Mouse (Mus musculus) neural tube, embryonic 12.5 days (tissue): ENCODE data around the gene Slc35a3. TPM values are rescaled to one million over a fixed set of nuclear protein-coding genes. Genes with fewer than 3 reads are reported as not detected.
A peak's percentile ranks its signal among the peaks of the same experiment; 100 is the strongest.
"Not testable (repeated sequence)": the region's sequence is repeated elsewhere in the genome, so short reads cannot be mapped to it uniquely, and the experiment has no call there.

Experiments
- ATAC-seq: fragments of 200-750 bp; cut with Nextera tagmentation; 2 replicates; pipeline ENCODE4 v1.8.0; 2017; ENCODE audit warnings: low read depth, mild to moderate bottlenecking, moderate TSS enrichment, moderate library complexity; ENCODE audit not compliant: low FRiP score
- H3K27ac ChIP-seq: fragments of 300-500 bp; sonication (generic); 2 replicates; pipeline ENCODE4 v1.5.1; 2016
- H3K27me3 ChIP-seq: fragments of 300-500 bp; sonication (generic); replicated peaks from 2 replicates; pipeline ENCODE4 v1.6.1; 2016; ENCODE audit warnings: mild to moderate bottlenecking
- H3K36me3 ChIP-seq: fragments of 300-500 bp; sonication (generic); 2 replicates; pipeline ENCODE4 v1.6.1; 2016; ENCODE audit warnings: mild to moderate bottlenecking
- H3K4me1 ChIP-seq: fragments of 300-500 bp; sonication (generic); 2 replicates; pipeline ENCODE4 v1.6.1; 2016
- H3K4me2 ChIP-seq: fragments of 300-500 bp; sonication (generic); replicated peaks from 2 replicates; pipeline ENCODE4 v1.6.1; 2016; ENCODE audit warnings: mild to moderate bottlenecking
- H3K4me3 ChIP-seq: fragments of 300-500 bp; sonication (generic); 2 replicates; pipeline ENCODE4 v1.5.1; 2016
- H3K9ac ChIP-seq: fragments of 300-500 bp; sonication (generic); 2 replicates; pipeline ENCODE4 v1.6.1; 2016; ENCODE audit warnings: mild to moderate bottlenecking
- H3K9me3 ChIP-seq: fragments of 300-500 bp; sonication (generic); 2 replicates; pipeline ENCODE4 v1.6.1; 2016; ENCODE audit warnings: mild to moderate bottlenecking
- WGBS: fragments of 180-500 bp; shearing (Covaris S2); methylation state at CpG from one replicate; pipeline ENCODE4 v1.1.7; 2016; 5-methylcytosine and 5-hydroxymethylcytosine counted together
- polyA plus RNA-seq: library from polyadenylated mRNA; unstranded; fragments of >200 nt; fragmentation: Nextera tagmentation; extraction: Ambion mirVana; gene quantifications from 2 replicates; pipeline ENCODE4 v1.2.1, GENCODE M21; 2016

Slc35a3 gene
- polyA plus RNA-seq, 1 experiment from 2014 or later = 9.1 TPM

DNA sequence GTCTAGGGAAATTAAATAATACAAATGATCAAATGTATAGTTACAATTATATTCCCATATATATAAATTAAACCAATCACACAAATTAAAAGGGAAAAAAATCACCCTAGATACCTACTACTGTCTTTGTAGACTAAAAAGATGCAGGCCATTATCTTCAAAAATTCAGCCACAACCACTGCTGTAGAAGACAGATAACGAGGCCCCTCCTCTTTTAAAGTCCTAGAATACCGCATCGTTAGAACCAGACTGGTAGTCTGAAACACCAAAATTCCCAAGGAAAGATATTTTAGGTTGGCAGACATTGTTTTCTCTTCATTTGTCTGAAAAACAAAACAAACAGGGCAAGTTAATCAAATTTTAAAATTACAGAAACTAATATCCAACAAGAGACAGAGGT is 18.3 kb downstream of the Slc35a3 start:
- Histone ChIP-seq H3K4me1 (no peaks in the 10 kb centered on the region), H3K4me2 (no peak overlapping the region), H3K9ac (no peak overlapping the region), H3K4me3 (no peak overlapping the region), H3K36me3 (peaks cover 3% of the 10 kb centered on the region; the same call in 1 of the 2 replicates), H3K27ac (no peak overlapping the region), H3K9me3 (no peaks in the 10 kb centered on the region), H3K27me3 (no peaks in the 10 kb centered on the region)
- 90% methylated on average over 3 of the region's 3 CpGs for WGBS
- ATAC-seq = no peak

DNA sequence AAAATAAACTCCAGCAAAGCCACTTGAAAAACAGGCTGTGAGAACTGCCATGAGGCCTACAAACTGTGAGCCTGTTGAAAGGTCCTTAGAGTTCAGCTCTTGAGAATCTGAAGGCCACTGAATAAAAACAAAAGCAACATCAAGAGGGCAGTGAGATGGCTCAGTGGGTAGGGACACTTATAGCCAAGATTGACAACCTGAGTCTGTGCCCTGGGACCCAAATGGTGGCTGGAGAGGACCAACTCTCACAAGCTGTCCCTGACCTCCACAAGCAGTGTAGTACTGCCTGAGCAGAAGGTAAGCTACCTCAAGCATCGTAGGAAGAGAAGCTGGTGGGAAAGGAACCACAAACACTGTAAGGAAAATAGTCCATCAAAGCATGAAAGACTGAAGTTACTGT is 31.5 kb downstream of the Slc35a3 start, which contains the start of gene Gm43191:
Gene Gm43191 (minus strand): TSS at position 101 of the 400 bp plus-strand sequence.
- Histone ChIP-seq H3K36me3 (no peaks in the 10 kb centered on the region; the same call in 1 of the 2 replicates), H3K4me1 (no peaks in the 10 kb centered on the region), H3K4me2 (no peak within 1 kb of the TSS), H3K27ac (no peak within 1 kb of the TSS), H3K9ac (no peak within 1 kb of the TSS), H3K4me3 (no peak within 1 kb of the TSS), H3K27me3 (no peaks in the 10 kb centered on the region), H3K9me3 (no peaks in the 10 kb centered on the region)
- no peak for ATAC-seq
- WGBS = 96% methylated on average over 1 of the region's 1 CpGs

DNA sequence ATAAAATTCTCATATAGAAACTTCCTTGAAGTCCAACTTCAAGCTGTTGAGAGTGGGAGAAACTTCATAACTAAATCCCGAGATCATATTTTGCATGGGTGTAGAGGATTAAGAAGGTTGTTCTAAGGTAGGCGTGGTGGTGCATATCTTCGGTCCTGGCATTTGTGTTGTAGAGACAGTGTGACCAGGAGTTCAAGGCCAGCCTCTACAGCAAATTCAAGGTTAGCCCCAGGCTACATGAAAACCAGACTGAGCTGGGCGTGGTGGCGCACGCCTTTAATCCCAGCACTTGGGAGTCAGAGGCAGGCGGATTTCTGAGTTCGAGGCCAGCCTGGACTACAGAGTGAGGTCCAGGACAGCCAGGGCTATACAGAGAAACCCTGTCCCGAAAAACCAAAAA is 48.4 kb downstream of the Slc35a3 start:
- H3K4me1 ChIP-seq, H3K4me2 ChIP-seq, H3K27me3 ChIP-seq, H3K27ac ChIP-seq, H3K9me3 ChIP-seq, H3K4me3 ChIP-seq, H3K36me3 ChIP-seq, H3K9ac ChIP-seq, ATAC-seq: not testable (repeated sequence)
- 94% methylated on average over 9 of the region's 9 CpGs for WGBS

DNA sequence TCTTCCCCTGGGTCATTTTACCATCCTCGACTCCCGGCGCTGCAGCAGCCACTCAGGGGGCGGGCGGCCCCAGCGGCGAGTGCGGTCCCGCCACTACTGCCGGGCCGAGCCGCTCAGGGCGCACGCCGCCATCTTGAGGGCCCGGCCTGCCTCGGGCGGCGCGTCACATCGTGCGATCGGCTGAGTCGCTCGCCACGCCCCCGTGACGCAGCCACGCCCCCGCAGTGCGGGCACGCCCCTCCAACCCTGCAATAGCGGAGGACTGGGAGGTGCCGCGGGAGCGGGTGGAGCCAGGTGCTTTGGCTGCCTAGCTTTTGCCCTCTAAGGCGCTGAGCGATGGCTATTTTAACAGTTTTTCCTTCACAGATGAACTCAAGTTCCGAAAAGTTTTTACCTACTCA is 50.2 kb downstream of the Slc35a3 start, which contains the start of gene Mfsd14a:
Gene Mfsd14a (minus strand): TSS at position 215 of the 401 bp plus-strand sequence.
- Histone ChIP-seq H3K9ac (peak within 1 kb of the TSS; percentile 98), H3K4me2 (peak within 1 kb of the TSS; percentile 77), H3K9me3 (no peaks in the 10 kb centered on the region), H3K4me3 (peak within 1 kb of the TSS; percentile 94), H3K36me3 (no peaks in the 10 kb centered on the region), H3K27ac (peak within 1 kb of the TSS; percentile 92), H3K4me1 (peaks cover 21% of the 10 kb centered on the region; the same call in 1 of the 2 replicates), H3K27me3 (no peaks in the 10 kb centered on the region)
- ATAC-seq = peak; percentile 99
- under 1% methylated on average over 39 of the region's 39 CpGs for WGBS

DNA sequence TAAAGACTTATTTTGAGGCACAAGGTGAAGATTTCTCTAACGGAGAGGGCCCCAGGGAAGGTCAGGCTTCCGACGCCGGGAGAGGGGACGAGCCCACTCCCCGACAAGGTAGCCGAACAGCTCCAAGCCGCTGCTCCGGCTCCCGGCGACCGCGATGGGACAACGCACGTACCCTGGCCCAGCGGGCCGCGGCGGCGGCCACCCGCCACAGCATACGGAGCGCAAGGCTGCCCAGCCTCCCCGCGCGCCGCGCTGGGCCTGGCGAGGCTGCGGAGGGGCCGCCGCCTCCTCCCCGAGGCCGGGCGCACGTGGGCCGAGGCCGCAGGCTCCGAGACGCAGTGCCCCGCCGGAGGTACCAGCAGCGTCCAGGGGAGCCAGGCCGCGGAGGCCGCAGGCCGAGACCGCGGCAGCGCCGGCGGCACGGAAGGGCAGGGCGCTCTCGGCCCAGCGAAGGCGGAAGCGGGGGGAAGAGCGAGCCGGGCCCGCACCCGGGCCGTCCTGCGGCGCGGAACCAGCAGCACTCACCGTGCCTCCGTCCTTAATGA is 50.7 kb downstream of the Slc35a3 start:
- peak overlapping the region; percentile 98 for H3K9ac ChIP-seq
- H3K4me2 ChIP-seq = peak overlapping the region; percentile 77
- no peaks in the 10 kb centered on the region for H3K9me3 ChIP-seq
- no peaks in the 10 kb centered on the region for H3K36me3 ChIP-seq
- H3K4me3 ChIP-seq = peak overlapping the region; percentile 94
- H3K4me1 ChIP-seq = peaks cover 23% of the 10 kb centered on the region; the same call in 1 of the 2 replicates
- ATAC-seq = peak; percentile 88
- peak overlapping the region; percentile 92 for H3K27ac ChIP-seq
- H3K27me3 ChIP-seq = no peaks in the 10 kb centered on the region
- under 1% methylated on average over 65 of the region's 68 CpGs for WGBS

DNA sequence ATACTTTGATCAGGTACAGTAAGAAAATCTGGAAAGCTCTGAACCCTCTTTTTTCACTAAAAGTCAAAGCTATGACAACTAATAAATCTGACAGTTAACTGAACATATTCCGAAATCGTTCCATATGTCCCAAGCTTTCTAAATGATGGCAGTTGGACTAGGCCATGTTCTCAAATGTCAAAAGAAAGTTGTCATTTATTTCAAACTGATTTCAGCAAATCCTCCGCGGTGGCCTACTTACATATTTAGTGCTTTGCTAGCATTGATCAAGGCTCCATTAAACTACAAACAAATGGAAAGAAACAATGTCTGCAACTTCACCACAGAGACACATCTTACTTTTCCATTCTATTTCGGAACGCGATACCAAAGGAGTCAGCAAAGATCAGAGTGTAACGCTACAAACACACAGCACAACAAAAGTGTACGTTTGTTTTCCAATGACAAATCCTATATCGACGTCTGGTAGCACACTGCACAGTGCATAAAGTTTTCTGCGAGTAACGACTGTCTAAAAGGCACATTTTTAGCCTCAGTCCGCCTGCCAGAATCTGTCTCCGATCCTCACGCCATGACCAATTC is 51.3 kb downstream of the Slc35a3 start:
- peaks cover 23% of the 10 kb centered on the region; the same call in 1 of the 2 replicates for H3K4me1 ChIP-seq
- WGBS = 6% methylated on average over 16 of the region's 16 CpGs
- H3K4me3 ChIP-seq = peak overlapping the region; percentile 94
- H3K36me3 ChIP-seq = no peaks in the 10 kb centered on the region
- no peaks in the 10 kb centered on the region for H3K27me3 ChIP-seq
- ATAC-seq = peak; percentile 0; the same call in 1 of the 2 replicates
- H3K9ac ChIP-seq = peak overlapping the region; percentile 98
- 0 out of 2 replicates have a peak overlapping the region, but pooled peaks have one; percentile 92 for H3K27ac ChIP-seq
- H3K4me2 ChIP-seq = peak overlapping the region; percentile 77
- H3K9me3 ChIP-seq = no peaks in the 10 kb centered on the region

DNA sequence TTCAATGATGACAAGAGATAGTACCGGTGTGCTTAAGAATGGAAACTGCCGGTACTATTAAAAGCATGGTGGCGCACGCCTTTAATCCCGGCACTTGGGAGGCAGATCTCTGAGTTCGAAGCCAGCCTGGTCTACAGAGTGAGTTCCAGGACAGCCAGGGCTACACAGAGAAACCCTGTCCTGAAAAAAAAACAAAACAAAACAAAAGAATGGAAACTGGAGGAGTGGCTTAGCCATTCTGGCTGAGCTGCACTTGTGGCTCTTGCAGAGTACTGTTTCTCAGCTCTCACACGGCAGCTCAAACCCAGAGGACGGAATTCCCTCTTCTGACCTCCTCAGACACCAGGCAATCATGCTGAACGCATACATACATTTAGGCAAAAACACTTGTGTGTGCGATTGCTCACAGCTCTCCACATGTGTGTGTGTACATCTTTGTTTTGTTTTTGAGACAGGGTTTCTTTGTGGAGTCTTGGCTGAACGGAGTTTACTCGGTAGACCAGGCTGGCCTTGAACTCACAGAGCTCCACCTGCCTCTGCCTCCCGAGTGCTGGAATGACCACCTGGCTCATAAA is 52.7 kb downstream of the Slc35a3 start:
- Histone ChIP-seq H3K4me2 (no peak overlapping the region; the same call in 1 of the 2 replicates), H3K9me3 (no peaks in the 10 kb centered on the region), H3K27ac (no peak overlapping the region), H3K4me3 (no peak overlapping the region), H3K27me3 (no peaks in the 10 kb centered on the region), H3K9ac (no peak overlapping the region), H3K4me1 (peaks cover 23% of the 10 kb centered on the region; the same call in 1 of the 2 replicates), H3K36me3 (no peaks in the 10 kb centered on the region)
- WGBS = 85% methylated on average over 13 of the region's 13 CpGs
- no peak for ATAC-seq

DNA sequence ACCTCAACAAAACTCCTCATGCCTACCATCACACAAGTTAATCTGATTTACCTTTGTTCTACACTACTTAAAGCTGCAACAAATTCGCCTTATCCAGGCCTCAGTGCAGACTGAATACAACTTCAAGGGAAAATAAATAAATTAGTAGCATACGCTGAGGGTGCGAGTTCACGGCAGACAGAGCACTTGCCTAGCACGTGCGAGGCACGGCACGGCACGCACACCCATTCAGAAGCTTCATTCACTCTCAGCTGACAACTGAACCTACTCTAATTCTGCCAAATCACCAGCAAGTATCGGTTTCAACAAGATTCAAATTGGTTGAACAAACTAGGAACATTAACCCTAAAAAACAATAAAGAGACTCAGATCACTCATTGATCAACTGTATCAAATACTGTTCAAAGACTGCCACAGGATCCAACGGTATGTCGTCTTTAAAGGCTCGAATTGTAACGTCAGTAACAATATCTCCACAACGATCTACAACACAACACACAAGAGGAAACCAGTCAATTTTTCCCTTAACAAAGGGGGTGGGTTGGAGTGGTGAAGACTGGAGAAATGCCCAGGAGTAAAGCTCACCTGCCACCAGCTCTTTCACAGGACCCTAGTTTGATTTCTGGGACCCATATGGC is 53.6 kb downstream of the Slc35a3 start:
- 80% methylated on average over 15 of the region's 15 CpGs for WGBS
- Histone ChIP-seq H3K9ac (no peak overlapping the region), H3K4me3 (no peak overlapping the region)

DNA sequence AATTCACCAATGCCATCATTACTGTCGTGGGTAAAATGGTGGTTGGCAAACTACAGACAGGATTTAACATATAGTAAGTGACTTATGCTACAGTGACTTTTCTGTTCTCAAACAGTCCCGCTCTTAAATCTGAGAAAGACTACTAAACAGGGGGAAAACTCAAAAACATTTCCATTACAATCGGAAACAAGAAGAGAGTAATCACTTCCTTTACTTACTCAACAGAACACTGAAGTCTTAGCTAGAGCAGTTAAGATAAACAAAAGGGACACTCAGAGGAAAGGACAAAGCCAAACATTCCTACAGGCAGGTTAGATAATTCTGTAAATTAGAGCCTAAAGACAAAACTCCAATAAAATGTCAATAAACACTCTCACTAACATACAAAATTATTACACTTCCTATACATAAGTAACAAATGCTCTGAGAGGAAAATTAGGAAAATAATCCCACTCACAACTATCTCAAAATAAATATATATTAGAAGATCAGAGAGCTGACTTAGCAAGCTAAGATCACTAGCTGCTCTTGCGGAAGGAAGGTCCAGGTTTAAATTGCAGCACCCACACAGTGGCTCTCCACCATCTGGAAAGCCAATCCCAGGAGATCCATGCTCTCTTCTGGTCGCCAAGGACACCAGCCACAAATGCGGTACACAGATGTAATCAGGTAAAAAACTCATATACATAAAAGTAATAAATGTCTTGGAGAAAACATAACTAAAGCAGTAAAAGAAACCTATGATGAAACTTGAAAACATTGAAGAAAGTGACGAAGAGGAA is 56.3 kb downstream of the Slc35a3 start:
- H3K27me3 ChIP-seq = no peaks in the 10 kb centered on the region
- peaks cover 33% of the 10 kb centered on the region; the same call in 1 of the 2 replicates for H3K4me1 ChIP-seq
- 74% methylated on average over 7 of the region's 7 CpGs for WGBS

More for the DNA sequence above, 53.6 kb downstream of the Slc35a3 start:
- Histone ChIP-seq H3K9me3 (no peaks in the 10 kb centered on the region), H3K4me1 (peaks cover 23% of the 10 kb centered on the region; the same call in 1 of the 2 replicates), H3K27me3 (no peaks in the 10 kb centered on the region), H3K4me2 (no peak overlapping the region), H3K27ac (no peak overlapping the region), H3K36me3 (no peaks in the 10 kb centered on the region)
- ATAC-seq = no peak

DNA sequence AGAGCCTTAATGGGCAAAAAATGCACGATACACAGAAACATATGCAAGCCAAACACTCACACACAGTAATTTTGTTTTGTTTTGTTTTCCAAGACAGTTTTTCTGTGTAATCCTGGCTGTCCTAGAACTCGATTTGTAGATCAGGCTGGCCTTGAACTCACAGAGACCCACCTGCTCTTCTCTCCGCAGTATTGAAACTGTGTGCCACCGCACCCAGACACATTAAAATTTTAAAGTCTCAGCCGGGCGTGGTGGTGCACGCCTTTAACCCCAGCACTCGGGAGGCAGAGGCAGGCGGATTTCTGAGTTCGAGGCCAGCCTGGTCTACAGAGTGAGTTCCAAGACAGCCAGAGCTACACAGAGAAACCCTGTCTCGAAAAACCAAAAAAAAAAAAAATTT is 58.6 kb downstream of the Slc35a3 start:
- not testable (repeated sequence) for H3K27me3 ChIP-seq, ATAC-seq, H3K36me3 ChIP-seq, H3K9ac ChIP-seq, H3K27ac ChIP-seq, H3K4me2 ChIP-seq, H3K4me3 ChIP-seq, H3K9me3 ChIP-seq
- 94% methylated on average over 11 of the region's 11 CpGs for WGBS
- peaks cover 20% of the 10 kb centered on the region; the same call in 1 of the 2 replicates for H3K4me1 ChIP-seq

More for the DNA sequence above, 56.3 kb downstream of the Slc35a3 start:
- Histone ChIP-seq H3K9ac (no peak overlapping the region), H3K4me2 (no peak overlapping the region), H3K36me3 (no peaks in the 10 kb centered on the region), H3K9me3 (no peaks in the 10 kb centered on the region), H3K27ac (no peak overlapping the region), H3K4me3 (no peak overlapping the region)
- no peak for ATAC-seq

DNA sequence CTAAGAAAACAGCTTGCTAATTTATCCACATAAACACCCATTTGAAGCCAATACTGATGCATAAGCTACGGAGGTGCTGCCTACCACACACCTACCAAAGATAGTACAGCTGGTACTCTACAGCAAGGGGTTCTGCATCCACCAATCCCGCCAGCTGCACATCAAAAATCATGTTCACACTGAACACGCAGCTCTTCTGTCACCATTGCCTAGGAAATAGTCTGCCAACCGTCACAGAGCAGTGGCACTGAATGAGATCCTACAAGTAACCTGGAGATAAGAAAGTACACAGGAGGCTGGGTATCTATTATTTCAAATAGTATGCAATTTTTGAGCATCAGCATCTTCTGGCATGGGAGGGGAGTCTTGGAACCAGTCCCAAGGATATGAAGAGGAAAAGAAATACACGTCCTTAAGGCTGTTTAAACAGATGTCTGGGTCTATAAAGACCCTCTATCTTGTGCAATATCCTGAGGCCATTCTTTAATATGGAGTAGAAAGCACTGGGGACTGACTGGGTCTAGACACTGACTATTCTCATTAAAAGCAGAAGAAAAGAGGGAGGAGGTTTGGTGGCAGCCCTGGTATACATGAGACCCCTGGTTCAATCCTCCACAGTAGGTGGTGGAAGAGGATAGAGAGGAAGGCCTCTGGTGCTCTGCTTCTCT is 59.2 kb downstream of the Slc35a3 start:
- H3K4me2 ChIP-seq = no peak overlapping the region
- WGBS = 86% methylated on average over 5 of the region's 5 CpGs
- ATAC-seq = no peak
- peaks cover 18% of the 10 kb centered on the region; the same call in 1 of the 2 replicates for H3K4me1 ChIP-seq
- no peaks in the 10 kb centered on the region for H3K27me3 ChIP-seq
- no peak overlapping the region for H3K9ac ChIP-seq
- H3K36me3 ChIP-seq = 0 out of 2 replicates have a peak, but pooled peaks cover 10% of the 10 kb centered on the region
- H3K27ac ChIP-seq = no peak overlapping the region
- no peak overlapping the region for H3K4me3 ChIP-seq
- H3K9me3 ChIP-seq = no peaks in the 10 kb centered on the region
